Mouse (Mus musculus) forebrain, embryonic 11.5 days (tissue): ENCODE results near the gene Lpcat1. TPM values are rescaled to one million over a fixed set of nuclear protein-coding genes. Genes with fewer than 3 reads are reported as not detected.

Experiments
- ATAC-seq: fragments of 200-750 bp; cut with Nextera tagmentation; replicated peaks from 2 replicates; pipeline ENCODE4 v1.8.0; 2017; ENCODE audit warnings: moderate TSS enrichment; ENCODE audit not compliant: low FRiP score
- DNase-seq: peaks from one replicate; pipeline ENCODE4 v3.0.0-alpha.2; 2017; ENCODE audit warnings: low spot score
- H3K27ac ChIP-seq: fragments of 300-500 bp; sonication (generic); 2 replicates; pipeline ENCODE4 v1.5.1; 2014; ENCODE audit warnings: low read depth, low read length
- H3K27me3 ChIP-seq: fragments of 300-500 bp; sonication (generic); 2 replicates; pipeline ENCODE4 v1.6.1; 2014; ENCODE audit warnings: mild to moderate bottlenecking, low read length, mixed read lengths; ENCODE audit not compliant: control insufficient read depth, insufficient read depth
- H3K36me3 ChIP-seq: fragments of 300-500 bp; sonication (generic); 2 replicates; pipeline ENCODE4 v1.6.1; 2014; ENCODE audit warnings: mild to moderate bottlenecking, low read length, moderate library complexity, mixed read lengths; ENCODE audit not compliant: control insufficient read depth, insufficient read depth
- H3K4me1 ChIP-seq: fragments of 300-500 bp; sonication (generic); replicated peaks from 2 replicates; pipeline ENCODE4 v1.6.1; 2014; ENCODE audit warnings: low read length, mixed read lengths; ENCODE audit not compliant: control insufficient read depth, insufficient read depth
- H3K4me2 ChIP-seq: fragments of 300-500 bp; sonication (generic); 2 replicates; pipeline ENCODE4 v1.6.1; 2014; ENCODE audit warnings: low read depth, mild to moderate bottlenecking, low read length, moderate library complexity, mixed read lengths; ENCODE audit not compliant: severe bottlenecking
- H3K4me3 ChIP-seq: fragments of 300-500 bp; sonication (generic); 2 replicates; pipeline ENCODE4 v1.5.1; 2014; ENCODE audit warnings: low read depth, low read length
- H3K9ac ChIP-seq: fragments of 300-500 bp; sonication (generic); 2 replicates; pipeline ENCODE4 v1.6.1; 2014; ENCODE audit warnings: low read length
- H3K9me3 ChIP-seq: fragments of 300-500 bp; sonication (generic); 2 replicates; pipeline ENCODE4 v1.6.1; 2016; ENCODE audit warnings: low read length, mixed read lengths; ENCODE audit not compliant: control insufficient read depth
- WGBS: fragments of 180-500 bp; shearing (Covaris S2); extraction: QIAGEN DNeasy Blood & Tissue Kit; methylation state at CpG from one replicate; pipeline ENCODE4 v1.1.7; 2014; 5-methylcytosine and 5-hydroxymethylcytosine counted together
- polyA plus RNA-seq: library from polyadenylated mRNA; unstranded; fragments of >200 nt; fragmentation: Nextera tagmentation; extraction: Ambion mirVana; gene quantifications from 2 replicates; pipeline ENCODE4 v1.2.1, GENCODE M21; 2014

Lpcat1 gene
- polyA plus RNA-seq, 1 experiment from 2014 or later: 64.3 TPM

- Histone ChIP-seq H3K4me2 (no peak overlapping the region), H3K9ac (no peak overlapping the region), H3K27ac (no peak overlapping the region), H3K27me3 (no peaks in the 10 kb centered on the region), H3K36me3 (no peaks in the 10 kb centered on the region), H3K4me1 (no peaks in the 10 kb centered on the region), H3K4me3 (no peak overlapping the region), H3K9me3 (no peaks in the 10 kb centered on the region)
- WGBS: 83% methylated on average over 6 of the region's 6 CpGs
- DNase-seq (no peak), ATAC-seq (no peak)
Observed at GRCm38 (mm10) chr13:73429605-73430321, 37.2 kb upstream of the Lpcat1 start.

- Histone ChIP-seq H3K9ac (no peak overlapping the region), H3K4me2 (no peak overlapping the region), H3K27ac (no peak overlapping the region), H3K36me3 (no peaks in the 10 kb centered on the region), H3K4me1 (no peaks in the 10 kb centered on the region), H3K9me3 (no peaks in the 10 kb centered on the region), H3K27me3 (no peaks in the 10 kb centered on the region), H3K4me3 (no peak overlapping the region)
- DNase-seq (no peak), ATAC-seq (no peak)
- WGBS: 81% methylated on average over 7 of the region's 7 CpGs
Observed at GRCm38 (mm10) chr13:73432466-73433149, 34.4 kb upstream of the Lpcat1 start.

- no peak overlapping the region for H3K27ac ChIP-seq
- H3K4me2 ChIP-seq: no peak overlapping the region
- no peaks in the 10 kb centered on the region for H3K9me3 ChIP-seq
- DNase-seq (no peak), ATAC-seq (no peak)
- no peak overlapping the region for H3K4me3 ChIP-seq
- H3K36me3 ChIP-seq: no peaks in the 10 kb centered on the region
- no peaks in the 10 kb centered on the region for H3K4me1 ChIP-seq
- 87% methylated on average over 15 of the region's 15 CpGs for WGBS
- no peaks in the 10 kb centered on the region for H3K27me3 ChIP-seq
- H3K9ac ChIP-seq: no peak overlapping the region
Observed at GRCm38 (mm10) chr13:73433681-73434535, 33.1 kb upstream of the Lpcat1 start.

- Histone ChIP-seq H3K27me3 (no peaks in the 10 kb centered on the region), H3K27ac (no peak overlapping the region), H3K9me3 (no peaks in the 10 kb centered on the region), H3K9ac (no peak overlapping the region), H3K4me3 (no peak overlapping the region), H3K4me2 (no peak overlapping the region), H3K4me1 (no peaks in the 10 kb centered on the region), H3K36me3 (no peaks in the 10 kb centered on the region)
- no peak for DNase-seq
- no peak for ATAC-seq
- 87% methylated on average over 5 of the region's 5 CpGs for WGBS
Observed at GRCm38 (mm10) chr13:73434687-73435086, 32.3 kb upstream of the Lpcat1 start.

- H3K4me3 ChIP-seq: no peak overlapping the region
- ATAC-seq (no peak), DNase-seq (no peak)
- no peaks in the 10 kb centered on the region for H3K4me1 ChIP-seq
- H3K9ac ChIP-seq: no peak overlapping the region
- H3K36me3 ChIP-seq: no peaks in the 10 kb centered on the region
- no peaks in the 10 kb centered on the region for H3K9me3 ChIP-seq
- 88% methylated on average over 7 of the region's 7 CpGs for WGBS
- no peaks in the 10 kb centered on the region for H3K27me3 ChIP-seq
- no peak overlapping the region for H3K27ac ChIP-seq
- H3K4me2 ChIP-seq: no peak overlapping the region
Observed at GRCm38 (mm10) chr13:73435662-73436061, 31.3 kb upstream of the Lpcat1 start.

- WGBS: 57% methylated on average over 9 of the region's 9 CpGs
- no peak overlapping the region for H3K27ac ChIP-seq
- ATAC-seq: no peak
- H3K4me1 ChIP-seq: no peaks in the 10 kb centered on the region
- no peaks in the 10 kb centered on the region for H3K9me3 ChIP-seq
- DNase-seq: no peak
- no peak overlapping the region for H3K4me3 ChIP-seq
- H3K4me2 ChIP-seq: no peak overlapping the region
- no peaks in the 10 kb centered on the region for H3K27me3 ChIP-seq
- no peaks in the 10 kb centered on the region for H3K36me3 ChIP-seq
- H3K9ac ChIP-seq: no peak overlapping the region
Observed at GRCm38 (mm10) chr13:73439057-73439456, 27.9 kb upstream of the Lpcat1 start.

- no peak for ATAC-seq
- Histone ChIP-seq H3K4me3 (no peak overlapping the region), H3K4me2 (no peak overlapping the region), H3K27me3 (no peaks in the 10 kb centered on the region), H3K36me3 (no peaks in the 10 kb centered on the region), H3K9me3 (no peaks in the 10 kb centered on the region), H3K9ac (no peak overlapping the region), H3K27ac (no peak overlapping the region), H3K4me1 (no peaks in the 10 kb centered on the region)
- no peak for DNase-seq
- 87% methylated on average over 4 of the region's 4 CpGs for WGBS
Observed at GRCm38 (mm10) chr13:73441032-73441431, 26.0 kb upstream of the Lpcat1 start.

- Histone ChIP-seq H3K4me2 (no peak overlapping the region), H3K9me3 (no peaks in the 10 kb centered on the region), H3K9ac (no peak overlapping the region), H3K36me3 (no peaks in the 10 kb centered on the region), H3K27ac (no peak overlapping the region), H3K4me3 (no peak overlapping the region), H3K27me3 (no peaks in the 10 kb centered on the region), H3K4me1 (no peaks in the 10 kb centered on the region)
- WGBS: 89% methylated on average over 5 of the region's 5 CpGs
- ATAC-seq: no peak
- DNase-seq: no peak
Observed at GRCm38 (mm10) chr13:73441686-73442085, 25.3 kb upstream of the Lpcat1 start.
